Mouse (Mus musculus): ENCODE results near the gene Mob3a. TPM values are rescaled to one million over a fixed set of nuclear protein-coding genes. Genes with fewer than 3 reads are reported as not detected.

The Mob3a gene
- total RNA-seq, 1 experiment = 29.2 TPM

DNA sequence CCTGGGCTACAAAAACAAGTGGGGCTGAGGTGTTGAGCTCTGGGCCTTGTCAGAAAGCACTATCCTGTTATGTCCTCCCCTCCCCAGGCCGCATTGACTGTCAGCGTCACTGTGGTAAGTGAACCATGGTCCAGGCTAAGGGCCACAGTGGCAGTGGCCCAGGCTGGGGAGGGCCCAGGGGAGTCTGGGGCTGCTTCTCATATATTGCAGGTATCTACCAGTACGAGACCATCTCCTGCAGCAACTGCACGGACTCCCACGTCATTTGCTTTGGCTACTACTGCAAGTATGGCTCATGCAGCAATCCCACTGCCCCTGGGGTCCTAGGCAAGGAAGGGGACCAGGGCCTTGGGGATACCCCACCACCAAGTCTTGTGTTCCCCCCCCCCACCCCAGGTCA lies 1.9 kb upstream of the Mob3a start:
- Histone ChIP-seq H3K9ac (ENCODE audit: insufficient read depth, low read depth, low read length, poor library complexity, severe bottlenecking) (no peak overlapping the region), H3K4me1 (ENCODE audit: control insufficient read depth in 2 of 2, insufficient read depth in 2 of 2, low read length in 2 of 2, poor library complexity in 1 of 2) (peaks cover 3 to 4% of the 10 kb centered on the region in 2 experiments; a peak in 1 of 4 replicates), H3K27ac (ENCODE audit: insufficient read depth, low read depth, low read length, poor library complexity, severe bottlenecking) (no peak overlapping the region), H3K9me3 (ENCODE audit: control insufficient read depth, insufficient read depth, low read depth, low read length) (no peaks in the 10 kb centered on the region), H3K4me3 (ENCODE audit: insufficient read depth in 1 of 2, low read depth in 1 of 2, low read length in 2 of 2, poor library complexity in 1 of 2, severe bottlenecking in 1 of 2) (no peak overlapping the region), H3K36me3 (ENCODE audit: control insufficient read depth, insufficient read depth, low read length, poor library complexity, severe bottlenecking) (peaks cover 24% of the 10 kb centered on the region)
- no peak for DNase-seq (ENCODE audit: low read depth, low spot score)
- TF ChIP-seq HCFC1 (IDR thresholded peaks at IDR 0.05; ENCODE audit: borderline replicate concordance, insufficient read depth, low read length) (no peak), ZC3H11A (IDR thresholded peaks at IDR 0.05; ENCODE audit: borderline replicate concordance, low read depth, low read length) (no peak), CHD2 (IDR thresholded peaks at IDR 0.05; ENCODE audit: low read depth, low read length) (no peak), MAFK (IDR thresholded peaks at IDR 0.05; ENCODE audit: insufficient read depth, low read depth, low read length) (no peak), ZNF384 (IDR thresholded peaks at IDR 0.05; ENCODE audit: low read depth, low read length) (no peak)
- in situ Hi-C loops (cut with MboI; ENCODE audit: low sequenced_read_pairs in 2 of 2, unreplicated experiment in 2 of 2) = no loop called here

DNA sequence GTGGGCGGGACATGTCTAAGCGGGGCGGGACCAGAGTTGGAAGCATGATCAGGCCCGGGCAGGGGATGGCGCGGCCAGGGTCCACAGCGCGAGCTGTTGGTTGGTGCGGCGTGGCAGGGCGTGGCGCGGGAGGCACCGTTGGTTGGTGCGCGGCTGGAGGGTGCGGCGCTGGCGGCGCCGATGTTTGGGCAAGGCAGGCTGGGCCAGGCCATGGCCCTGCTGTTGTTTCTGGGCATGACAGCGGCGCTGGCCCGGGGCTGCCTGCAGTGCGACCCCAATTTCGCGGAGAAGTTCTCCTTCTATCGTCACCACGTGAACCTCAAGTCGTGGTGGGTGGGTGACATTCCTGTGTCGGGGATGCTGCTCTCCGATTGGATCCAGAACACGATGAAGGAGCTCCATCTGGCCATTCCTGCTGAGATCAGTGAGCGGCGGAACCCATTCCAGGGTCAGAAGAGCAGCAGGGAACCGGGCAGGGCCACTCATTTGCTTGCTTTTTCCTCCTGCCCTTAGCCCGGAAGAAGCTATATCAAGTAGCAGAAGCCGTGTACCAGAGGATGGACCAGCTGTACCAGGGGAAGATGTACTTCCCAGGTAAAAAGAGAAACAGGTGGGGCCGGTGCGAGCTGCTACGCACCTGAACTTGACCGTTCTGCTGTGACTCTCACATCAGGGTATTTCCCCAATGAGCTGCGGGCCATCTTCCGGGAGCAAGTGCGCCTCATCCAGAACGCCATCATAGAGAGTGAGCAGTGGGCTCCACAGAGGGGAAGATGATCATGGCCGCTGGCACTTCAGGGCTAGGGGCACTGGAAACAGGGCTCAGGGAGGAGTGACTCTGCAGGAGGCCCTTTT lies 986 bp upstream of the Mob3a start:
- in situ Hi-C loops (cut with MboI; ENCODE audit: low sequenced_read_pairs in 2 of 2, unreplicated experiment in 2 of 2) = no loop called here
- Histone ChIP-seq H3K4me1 (ENCODE audit: control insufficient read depth in 2 of 2, insufficient read depth in 2 of 2, low read length in 2 of 2, poor library complexity in 1 of 2) (peaks cover 3 to 4% of the 10 kb centered on the region in 2 experiments; a peak in 1 of 4 replicates), H3K36me3 (ENCODE audit: control insufficient read depth, insufficient read depth, low read length, poor library complexity, severe bottlenecking) (peaks cover 15% of the 10 kb centered on the region)

GRCm38 (mm10) chr10:80700732-80701131 lies 1.0 kb downstream of the Mob3a start:
- no peak overlapping the region for H3K27ac ChIP-seq (ENCODE audit: insufficient read depth, low read depth, low read length, poor library complexity, severe bottlenecking)
- peaks cover 5 to 15% of the 10 kb centered on the region in 2 experiments; a peak in 3 of 4 replicates for H3K4me1 ChIP-seq (ENCODE audit: control insufficient read depth in 2 of 2, insufficient read depth in 2 of 2, low read length in 2 of 2, poor library complexity in 1 of 2)
- TF ChIP-seq MAFK (IDR thresholded peaks at IDR 0.05; ENCODE audit: insufficient read depth, low read depth, low read length) (no peak), ZNF384 (IDR thresholded peaks at IDR 0.05; ENCODE audit: low read depth, low read length) (no peak), CHD2 (IDR thresholded peaks at IDR 0.05; ENCODE audit: low read depth, low read length) (no peak)
- no peaks in the 10 kb centered on the region; the same call in 1 of the 2 replicates for H3K36me3 ChIP-seq (ENCODE audit: control insufficient read depth, insufficient read depth, low read length, poor library complexity, severe bottlenecking)
- H3K9me3 ChIP-seq (ENCODE audit: control insufficient read depth, insufficient read depth, low read depth, low read length) = no peaks in the 10 kb centered on the region
- H3K4me3 ChIP-seq (ENCODE audit: insufficient read depth in 1 of 2, low read depth in 1 of 2, low read length in 2 of 2, poor library complexity in 1 of 2, severe bottlenecking in 1 of 2) = peak overlapping the region; percentile 70 to 83; a peak in 2 of 4 replicates
- peak overlapping the region; percentile 20; the same call in 1 of the 2 replicates for H3K9ac ChIP-seq (ENCODE audit: insufficient read depth, low read depth, low read length, poor library complexity, severe bottlenecking)
- no peak for DNase-seq (ENCODE audit: low read depth, low spot score)
- in situ Hi-C loops (cut with MboI; ENCODE audit: low sequenced_read_pairs in 2 of 2, unreplicated experiment in 2 of 2) = no loop called here

More for the DNA sequence above, 986 bp upstream of the Mob3a start:
- H3K27ac ChIP-seq (ENCODE audit: insufficient read depth, low read depth, low read length, poor library complexity, severe bottlenecking) = no peak overlapping the region; the same call in none of the 2 replicates
- TF ChIP-seq ZNF384 (IDR thresholded peaks at IDR 0.05; ENCODE audit: low read depth, low read length) = peak; percentile 44; the same call in 1 of the 2 replicates
- no peak for TF ChIP-seq MAFK (IDR thresholded peaks at IDR 0.05; ENCODE audit: insufficient read depth, low read depth, low read length)
- H3K4me3 ChIP-seq (ENCODE audit: insufficient read depth in 1 of 2, low read depth in 1 of 2, low read length in 2 of 2, poor library complexity in 1 of 2, severe bottlenecking in 1 of 2) = peak overlapping the region; percentile 68 to 94
- H3K9ac ChIP-seq (ENCODE audit: insufficient read depth, low read depth, low read length, poor library complexity, severe bottlenecking) = peak overlapping the region; percentile 59
- no peaks in the 10 kb centered on the region for H3K9me3 ChIP-seq (ENCODE audit: control insufficient read depth, insufficient read depth, low read depth, low read length)
- peak; percentile 89 for DNase-seq (ENCODE audit: low read depth, low spot score)

DNA sequence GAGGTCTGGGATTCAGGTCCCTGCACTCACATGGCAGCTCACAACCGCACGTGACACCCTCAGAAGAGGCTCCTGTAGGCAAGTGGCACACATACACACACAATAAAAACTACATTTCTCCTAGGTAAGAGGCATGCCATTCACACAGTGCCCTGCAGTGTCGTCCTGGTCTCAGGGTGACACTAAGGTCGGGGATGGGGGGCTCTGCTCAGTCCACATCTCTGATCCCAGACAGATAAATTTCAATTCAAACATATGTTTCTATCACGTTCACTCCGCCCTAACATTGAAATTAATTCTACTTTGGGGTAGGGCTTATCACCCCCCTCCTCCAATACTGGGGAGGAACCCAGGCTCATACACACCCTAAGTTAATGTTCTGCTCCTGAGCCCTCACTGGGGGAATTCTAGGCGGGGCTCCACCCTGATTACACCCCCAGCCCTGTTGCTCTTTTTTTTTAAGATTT lies 1.7 kb downstream of the Mob3a start:
- Histone ChIP-seq H3K27ac (ENCODE audit: insufficient read depth, low read depth, low read length, poor library complexity, severe bottlenecking) (no peak overlapping the region), H3K36me3 (ENCODE audit: control insufficient read depth, insufficient read depth, low read length, poor library complexity, severe bottlenecking) (no peaks in the 10 kb centered on the region; the same call in 1 of the 2 replicates), H3K9me3 (ENCODE audit: control insufficient read depth, insufficient read depth, low read depth, low read length) (no peaks in the 10 kb centered on the region), H3K9ac (ENCODE audit: insufficient read depth, low read depth, low read length, poor library complexity, severe bottlenecking) (0 out of 2 replicates have a peak overlapping the region, but pooled peaks have one; percentile 14), H3K4me1 (ENCODE audit: control insufficient read depth in 2 of 2, insufficient read depth in 2 of 2, low read length in 2 of 2, poor library complexity in 1 of 2) (peaks cover 8 to 20% of the 10 kb centered on the region in 2 experiments; a peak in 3 of 4 replicates), H3K4me3 (ENCODE audit: insufficient read depth in 1 of 2, low read depth in 1 of 2, low read length in 2 of 2, poor library complexity in 1 of 2, severe bottlenecking in 1 of 2) (no peak overlapping the region)
- in situ Hi-C loops (cut with MboI; ENCODE audit: low sequenced_read_pairs in 2 of 2, unreplicated experiment in 2 of 2) = no loop called here
- DNase-seq (ENCODE audit: low read depth, low spot score) = no peak
- TF ChIP-seq ZNF384 (IDR thresholded peaks at IDR 0.05; ENCODE audit: low read depth, low read length) (no peak), CHD2 (IDR thresholded peaks at IDR 0.05; ENCODE audit: low read depth, low read length) (no peak), MAFK (IDR thresholded peaks at IDR 0.05; ENCODE audit: insufficient read depth, low read depth, low read length) (no peak), ZC3H11A (IDR thresholded peaks at IDR 0.05; ENCODE audit: borderline replicate concordance, low read depth, low read length) (no peak), HCFC1 (IDR thresholded peaks at IDR 0.05; ENCODE audit: borderline replicate concordance, insufficient read depth, low read length) (no peak)

Measured in ES-E14 (cell line).